Mouse (Mus musculus) embryonic facial prominence, embryonic 11.5 days (tissue): ENCODE measurements around the gene Rps13. TPM values are rescaled to one million over a fixed set of nuclear protein-coding genes. Genes with fewer than 3 reads are reported as not detected.
A peak's percentile ranks its signal among the peaks of the same experiment; 100 is the strongest.

Experiments used
- ATAC-seq: fragments of 200-750 bp; cut with Nextera tagmentation; replicated peaks from 2 replicates; pipeline ENCODE4 v1.8.0; 2017; ENCODE audit warnings: low read depth; ENCODE audit not compliant: insufficient number of reproducible peaks, low FRiP score, low TSS enrichment
- DNase-seq: peaks from one replicate; pipeline ENCODE4 v3.0.0-alpha.2; 2015; ENCODE audit warnings: low spot score
- H3K27ac ChIP-seq: fragments of 300-500 bp; sonication (generic); replicated peaks from 2 replicates; pipeline ENCODE4 v1.5.1; 2014; ENCODE audit warnings: mild to moderate bottlenecking, low read depth, low read length, control low read depth
- H3K27me3 ChIP-seq: fragments of 300-500 bp; sonication (generic); 2 replicates; pipeline ENCODE4 v1.6.1; 2014; ENCODE audit warnings: mild to moderate bottlenecking, low read length, moderate library complexity, mixed read lengths; ENCODE audit not compliant: control insufficient read depth, insufficient read depth
- H3K36me3 ChIP-seq: fragments of 300-500 bp; sonication (generic); replicated peaks from 2 replicates; pipeline ENCODE4 v1.6.1; 2014; ENCODE audit warnings: low read depth, mild to moderate bottlenecking, low read length, moderate library complexity, mixed read lengths; ENCODE audit not compliant: control insufficient read depth, insufficient read depth
- H3K4me1 ChIP-seq: fragments of 300-500 bp; sonication (generic); 2 replicates; pipeline ENCODE4 v1.6.1; 2014; ENCODE audit warnings: low read length, mixed read lengths; ENCODE audit not compliant: control insufficient read depth, insufficient read depth
- H3K4me2 ChIP-seq: fragments of 300-500 bp; sonication (generic); 2 replicates; pipeline ENCODE4 v1.6.1; 2014; ENCODE audit warnings: low read depth, mild to moderate bottlenecking, control low read depth, low read length, moderate library complexity
- H3K4me3 ChIP-seq: fragments of 300-500 bp; sonication (generic); 2 replicates; pipeline ENCODE4 v1.5.1; 2014; ENCODE audit warnings: low read depth, low read length, control low read depth
- H3K9ac ChIP-seq: fragments of 300-500 bp; sonication (generic); replicated peaks from 2 replicates; pipeline ENCODE4 v1.6.1; 2014; ENCODE audit warnings: mild to moderate bottlenecking, control low read depth, low read length
- H3K9me3 ChIP-seq: fragments of 300-500 bp; sonication (generic); replicated peaks from 2 replicates; pipeline ENCODE4 v1.6.1; 2016; ENCODE audit warnings: mild to moderate bottlenecking, low read length, inconsistent platforms, mixed read lengths; ENCODE audit not compliant: control insufficient read depth
- whole genome bisulfite sequencing: fragments of 180-500 bp; shearing (Covaris S2); extraction: QIAGEN DNeasy Blood & Tissue Kit; methylation state at CpG from one replicate; pipeline ENCODE4 v1.1.7; 2014; 5-methylcytosine and 5-hydroxymethylcytosine counted together
- polyA plus RNA-seq: library from polyadenylated mRNA; unstranded; fragments of >200 nt; fragmentation: Nextera tagmentation; extraction: Ambion mirVana; gene quantifications from 2 replicates; pipeline ENCODE4 v1.2.1, GENCODE M21; 2014

Gene Rps13
- polyA plus RNA-seq, 1 experiment from 2014 or later: 785 TPM

GRCm38 (mm10) chr7:116328777-116329176, 5.2 kb downstream of the Rps13 start:
- H3K27me3 ChIP-seq: no peaks in the 10 kb centered on the region
- ATAC-seq (no peak), DNase-seq (no peak)
- peaks cover 9% of the 10 kb centered on the region for H3K36me3 ChIP-seq
- WGBS: 73% methylated on average over 7 of the region's 7 CpGs
- no peaks in the 10 kb centered on the region for H3K4me1 ChIP-seq
- no peak overlapping the region for H3K4me3 ChIP-seq
- H3K4me2 ChIP-seq: no peak overlapping the region
- no peak overlapping the region for H3K27ac ChIP-seq
- no peak overlapping the region for H3K9ac ChIP-seq
- no peaks in the 10 kb centered on the region for H3K9me3 ChIP-seq

- Histone ChIP-seq H3K4me3 (no peak overlapping the region), H3K9ac (no peak overlapping the region), H3K4me1 (no peaks in the 10 kb centered on the region), H3K27me3 (no peaks in the 10 kb centered on the region), H3K9me3 (no peaks in the 10 kb centered on the region), H3K4me2 (no peak overlapping the region), H3K27ac (no peak overlapping the region), H3K36me3 (peaks cover 9% of the 10 kb centered on the region)
- ATAC-seq (no peak), DNase-seq (no peak)
- WGBS: 91% methylated on average over 5 of the region's 5 CpGs
Observed at GRCm38 (mm10) chr7:116327901-116328300, 6.1 kb downstream of the Rps13 start.

- Histone ChIP-seq H3K27me3 (no peaks in the 10 kb centered on the region), H3K9me3 (no peaks in the 10 kb centered on the region), H3K4me3 (no peak overlapping the region), H3K36me3 (no peaks in the 10 kb centered on the region), H3K4me1 (no peaks in the 10 kb centered on the region), H3K9ac (no peak overlapping the region), H3K27ac (no peak overlapping the region), H3K4me2 (no peak overlapping the region)
- ATAC-seq: peak; percentile 35; the same call in 1 of the 2 replicates
- 30% methylated on average over 10 of the region's 10 CpGs for WGBS
- peak; percentile 84 for DNase-seq
Observed at GRCm38 (mm10) chr7:116323331-116323964, 10.5 kb downstream of the Rps13 start.

- peaks cover 6% of the 10 kb centered on the region; the same call in 1 of the 2 replicates for H3K4me1 ChIP-seq
- no peak overlapping the region for H3K4me3 ChIP-seq
- peaks cover 5% of the 10 kb centered on the region; the same call in 1 of the 2 replicates for H3K27me3 ChIP-seq
- ATAC-seq (no peak), DNase-seq (peak; percentile 49)
- no peaks in the 10 kb centered on the region for H3K9me3 ChIP-seq
- 8% methylated on average over 9 of the region's 9 CpGs for WGBS
- H3K9ac ChIP-seq: no peak overlapping the region
- no peaks in the 10 kb centered on the region for H3K36me3 ChIP-seq
- H3K27ac ChIP-seq: no peak overlapping the region
- H3K4me2 ChIP-seq: peak overlapping the region; percentile 27; the same call in 1 of the 2 replicates
Observed at GRCm38 (mm10) chr7:116309456-116309855, 24.5 kb downstream of the Rps13 start.

GRCm38 (mm10) chr7:116308632-116308991, 25.4 kb downstream of the Rps13 start:
- no peak overlapping the region for H3K27ac ChIP-seq
- WGBS: 5% methylated on average over 16 of the region's 16 CpGs
- no peaks in the 10 kb centered on the region for H3K9me3 ChIP-seq
- no peaks in the 10 kb centered on the region for H3K36me3 ChIP-seq
- DNase-seq: peak; percentile 44
- H3K27me3 ChIP-seq: peaks cover 5% of the 10 kb centered on the region; the same call in 1 of the 2 replicates
- H3K9ac ChIP-seq: peak overlapping the region; percentile 61; the same call in 1 of the 2 replicates
- ATAC-seq: no peak; the same call in 1 of the 2 replicates
- H3K4me1 ChIP-seq: peaks cover 6% of the 10 kb centered on the region; the same call in 1 of the 2 replicates
- peak overlapping the region; percentile 99 for H3K4me2 ChIP-seq
- H3K4me3 ChIP-seq: peak overlapping the region; percentile 74

GRCm38 (mm10) chr7:116307871-116308631, 25.9 kb downstream of the Rps13 start, which contains the start of gene Plekha7:
Gene Plekha7, minus strand, starts transcription at chr7:116308376.
- Histone ChIP-seq H3K4me2 (peak within 1 kb of the TSS; percentile 99), H3K9ac (peak within 1 kb of the TSS; percentile 61), H3K4me3 (peak within 1 kb of the TSS; percentile 74), H3K27ac (peak within 1 kb of the TSS; percentile 28; the same call in 1 of the 2 replicates), H3K27me3 (peaks cover 5% of the 10 kb centered on the region; the same call in 1 of the 2 replicates), H3K36me3 (no peaks in the 10 kb centered on the region), H3K4me1 (peaks cover 6% of the 10 kb centered on the region; the same call in 1 of the 2 replicates), H3K9me3 (no peaks in the 10 kb centered on the region)
- WGBS: under 1% methylated on average over 60 of the region's 65 CpGs
- ATAC-seq (peak; percentile 73), DNase-seq (peak; percentile 66)

- Histone ChIP-seq H3K4me3 (peak overlapping the region; percentile 74), H3K4me2 (peak overlapping the region; percentile 99), H3K9me3 (no peaks in the 10 kb centered on the region), H3K27me3 (peaks cover 5% of the 10 kb centered on the region; the same call in 1 of the 2 replicates), H3K27ac (peak overlapping the region; percentile 28; the same call in 1 of the 2 replicates), H3K36me3 (no peaks in the 10 kb centered on the region), H3K9ac (peak overlapping the region; percentile 61), H3K4me1 (peaks cover 6% of the 10 kb centered on the region; the same call in 1 of the 2 replicates)
- DNase-seq: peak; percentile 87
- ATAC-seq: peak; percentile 78
- under 1% methylated on average over 63 of the region's 63 CpGs for WGBS
Observed at GRCm38 (mm10) chr7:116307099-116307870, 26.7 kb downstream of the Rps13 start.
